Mouse (Mus musculus): ENCODE measurements at regions not wholly inside any gene's neighbourhood (a gene's known extent, or its start where the extent isn't known, plus 50 kb on each side); places are given as distances from the start of the nearest gene placed in this dataset.

GRCm38 (mm10) chr12:9091951-9092350, 62.2 kb downstream of the Ttc32 start:
- Histone ChIP-seq H3K4me1 (ENCODE audit: control insufficient read depth, insufficient read depth, low read length) (no peaks in the 10 kb centered on the region), H3K27me3 (ENCODE audit: control insufficient read depth, insufficient read depth, low read length) (no peaks in the 10 kb centered on the region), H3K4me3 (ENCODE audit: control insufficient read depth, low read depth, low read length) (no peak overlapping the region), H3K27ac (ENCODE audit: control insufficient read depth, insufficient read depth, low read depth, low read length) (no peak overlapping the region), H3K36me3 (ENCODE audit: control insufficient read depth, insufficient read depth, low read length) (no peaks in the 10 kb centered on the region)
- TF ChIP-seq POLR2A (IDR thresholded peaks at IDR 0.05; ENCODE audit: control insufficient read depth, low read depth, low read length) (no peak), CTCF (IDR thresholded peaks at IDR 0.05; ENCODE audit: control insufficient read depth, insufficient read depth, insufficient replicate concordance, low read depth, low read length) (no peak)

DNA sequence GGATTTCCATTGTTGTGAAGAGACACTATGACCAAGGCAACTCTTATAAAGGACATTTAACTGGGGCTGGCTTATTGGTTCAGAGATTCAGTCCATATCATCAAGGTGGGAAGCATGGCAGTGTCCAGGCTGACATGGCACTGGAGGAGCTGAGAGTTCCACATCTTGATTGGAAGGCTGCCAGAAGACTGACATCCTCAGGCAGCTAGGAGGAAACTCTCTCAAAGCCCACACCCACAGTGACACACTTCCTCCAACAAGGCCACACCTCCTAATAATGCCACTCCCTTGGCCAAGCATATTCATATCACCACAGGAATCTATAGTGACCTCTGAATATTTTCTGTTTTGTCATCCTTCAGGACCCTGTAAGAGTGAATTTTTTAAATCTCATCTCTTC, 65.3 kb downstream of the Ttc32 start:
- no peaks in the 10 kb centered on the region for H3K4me1 ChIP-seq (ENCODE audit: control insufficient read depth, insufficient read depth, low read length)
- TF ChIP-seq POLR2A (IDR thresholded peaks at IDR 0.05; ENCODE audit: control insufficient read depth, low read depth, low read length) (no peak), CTCF (IDR thresholded peaks at IDR 0.05; ENCODE audit: control insufficient read depth, insufficient read depth, insufficient replicate concordance, low read depth, low read length) (no peak)
- no peak overlapping the region for H3K27ac ChIP-seq (ENCODE audit: control insufficient read depth, insufficient read depth, low read depth, low read length)
- no peak overlapping the region for H3K4me3 ChIP-seq (ENCODE audit: control insufficient read depth, low read depth, low read length)
- no peaks in the 10 kb centered on the region for H3K27me3 ChIP-seq (ENCODE audit: control insufficient read depth, insufficient read depth, low read length)
- H3K36me3 ChIP-seq (ENCODE audit: control insufficient read depth, insufficient read depth, low read length), result no peaks in the 10 kb centered on the region

DNA sequence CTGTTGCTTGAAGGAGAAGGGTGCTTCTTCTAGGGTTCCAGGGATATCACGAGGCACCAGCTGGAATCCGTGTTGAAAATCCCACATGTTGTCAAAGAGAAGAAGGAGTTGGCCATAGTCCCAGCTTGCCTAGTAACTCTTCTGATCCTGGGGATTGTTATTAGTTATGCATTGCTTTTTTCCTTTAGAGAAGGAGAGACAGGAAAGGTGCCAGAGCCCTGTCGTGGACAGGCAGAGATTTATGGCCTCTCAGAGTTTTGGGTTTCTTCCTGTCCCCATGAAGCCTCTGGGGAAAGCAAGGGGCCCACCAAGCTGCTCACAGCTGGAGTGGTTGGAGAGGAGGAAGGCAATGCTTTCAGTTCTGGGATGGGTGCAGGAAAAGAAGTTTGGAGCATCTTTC, 76.6 kb downstream of the Ttc32 start:
- Histone ChIP-seq H3K27me3 (ENCODE audit: control insufficient read depth, insufficient read depth, low read length) (no peaks in the 10 kb centered on the region), H3K36me3 (ENCODE audit: control insufficient read depth, insufficient read depth, low read length) (no peaks in the 10 kb centered on the region), H3K4me1 (ENCODE audit: control insufficient read depth, insufficient read depth, low read length) (no peaks in the 10 kb centered on the region), H3K27ac (ENCODE audit: control insufficient read depth, insufficient read depth, low read depth, low read length) (no peak overlapping the region), H3K4me3 (ENCODE audit: control insufficient read depth, low read depth, low read length) (no peak overlapping the region)
- TF ChIP-seq POLR2A (IDR thresholded peaks at IDR 0.05; ENCODE audit: control insufficient read depth, low read depth, low read length) (no peak), CTCF (IDR thresholded peaks at IDR 0.05; ENCODE audit: control insufficient read depth, insufficient read depth, insufficient replicate concordance, low read depth, low read length) (no peak)

GRCm38 (mm10) chr12:9109806-9110205, 80.0 kb downstream of the Ttc32 start:
- H3K4me3 ChIP-seq (ENCODE audit: control insufficient read depth, low read depth, low read length), result no peak overlapping the region
- H3K36me3 ChIP-seq (ENCODE audit: control insufficient read depth, insufficient read depth, low read length), result no peaks in the 10 kb centered on the region
- no peaks in the 10 kb centered on the region for H3K27me3 ChIP-seq (ENCODE audit: control insufficient read depth, insufficient read depth, low read length)
- H3K4me1 ChIP-seq (ENCODE audit: control insufficient read depth, insufficient read depth, low read length), result no peaks in the 10 kb centered on the region
- no peak overlapping the region for H3K27ac ChIP-seq (ENCODE audit: control insufficient read depth, insufficient read depth, low read depth, low read length)
- TF ChIP-seq POLR2A (IDR thresholded peaks at IDR 0.05; ENCODE audit: control insufficient read depth, low read depth, low read length), result no peak
- TF ChIP-seq CTCF (IDR thresholded peaks at IDR 0.05; ENCODE audit: control insufficient read depth, insufficient read depth, insufficient replicate concordance, low read depth, low read length), result no peak

DNA sequence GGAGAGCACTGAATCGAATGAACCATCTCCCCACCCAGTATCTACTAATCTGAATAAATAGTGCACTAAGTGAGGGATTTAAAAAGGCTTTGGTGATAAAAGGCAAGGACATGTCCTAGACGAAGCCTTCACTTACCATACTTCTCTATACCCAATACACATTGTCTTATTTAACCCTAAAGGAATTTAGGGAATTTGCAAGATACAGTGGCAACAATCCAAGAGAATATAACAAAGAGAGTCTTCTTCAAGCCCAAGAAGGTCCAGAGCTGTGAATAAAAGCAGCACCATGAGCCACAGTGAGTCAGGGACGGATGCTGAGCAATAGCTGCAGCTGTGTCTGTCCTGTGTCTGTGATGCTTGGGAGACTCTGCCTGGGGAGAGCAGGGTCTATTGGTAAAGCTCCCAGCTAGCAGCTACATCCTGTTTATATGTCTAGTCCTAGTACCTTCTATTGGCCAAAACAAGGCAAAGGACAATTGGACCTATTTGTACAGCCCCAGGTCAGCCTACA, 82.4 kb downstream of the Ttc32 start:
- no peaks in the 10 kb centered on the region for H3K36me3 ChIP-seq (ENCODE audit: control insufficient read depth, insufficient read depth, low read length)
- H3K27ac ChIP-seq (ENCODE audit: control insufficient read depth, insufficient read depth, low read depth, low read length), result no peak overlapping the region
- H3K4me3 ChIP-seq (ENCODE audit: control insufficient read depth, low read depth, low read length), result no peak overlapping the region
- no peaks in the 10 kb centered on the region for H3K27me3 ChIP-seq (ENCODE audit: control insufficient read depth, insufficient read depth, low read length)
- no peaks in the 10 kb centered on the region for H3K4me1 ChIP-seq (ENCODE audit: control insufficient read depth, insufficient read depth, low read length)
- no peak for TF ChIP-seq CTCF (IDR thresholded peaks at IDR 0.05; ENCODE audit: control insufficient read depth, insufficient read depth, insufficient replicate concordance, low read depth, low read length)
- no peak for TF ChIP-seq POLR2A (IDR thresholded peaks at IDR 0.05; ENCODE audit: control insufficient read depth, low read depth, low read length)

GRCm38 (mm10) chr12:9113652-9114051, 83.9 kb downstream of the Ttc32 start:
- H3K36me3 ChIP-seq (ENCODE audit: control insufficient read depth, insufficient read depth, low read length), result no peaks in the 10 kb centered on the region
- H3K27me3 ChIP-seq (ENCODE audit: control insufficient read depth, insufficient read depth, low read length), result no peaks in the 10 kb centered on the region
- H3K27ac ChIP-seq (ENCODE audit: control insufficient read depth, insufficient read depth, low read depth, low read length), result no peak overlapping the region
- no peak overlapping the region for H3K4me3 ChIP-seq (ENCODE audit: control insufficient read depth, low read depth, low read length)
- H3K4me1 ChIP-seq (ENCODE audit: control insufficient read depth, insufficient read depth, low read length), result no peaks in the 10 kb centered on the region
- TF ChIP-seq POLR2A (IDR thresholded peaks at IDR 0.05; ENCODE audit: control insufficient read depth, low read depth, low read length), result no peak
- no peak for TF ChIP-seq CTCF (IDR thresholded peaks at IDR 0.05; ENCODE audit: control insufficient read depth, insufficient read depth, insufficient replicate concordance, low read depth, low read length)

- no peaks in the 10 kb centered on the region for H3K36me3 ChIP-seq (ENCODE audit: control insufficient read depth, insufficient read depth, low read length)
- no peaks in the 10 kb centered on the region for H3K4me1 ChIP-seq (ENCODE audit: control insufficient read depth, insufficient read depth, low read length)
- TF ChIP-seq POLR2A (IDR thresholded peaks at IDR 0.05; ENCODE audit: control insufficient read depth, low read depth, low read length) (no peak), CTCF (IDR thresholded peaks at IDR 0.05; ENCODE audit: control insufficient read depth, insufficient read depth, insufficient replicate concordance, low read depth, low read length) (no peak)
- H3K27me3 ChIP-seq (ENCODE audit: control insufficient read depth, insufficient read depth, low read length), result no peaks in the 10 kb centered on the region
- no peak overlapping the region for H3K27ac ChIP-seq (ENCODE audit: control insufficient read depth, insufficient read depth, low read depth, low read length)
- no peak overlapping the region for H3K4me3 ChIP-seq (ENCODE audit: control insufficient read depth, low read depth, low read length)
Observed at GRCm38 (mm10) chr12:9114061-9114460, 84.3 kb downstream of the Ttc32 start.

DNA sequence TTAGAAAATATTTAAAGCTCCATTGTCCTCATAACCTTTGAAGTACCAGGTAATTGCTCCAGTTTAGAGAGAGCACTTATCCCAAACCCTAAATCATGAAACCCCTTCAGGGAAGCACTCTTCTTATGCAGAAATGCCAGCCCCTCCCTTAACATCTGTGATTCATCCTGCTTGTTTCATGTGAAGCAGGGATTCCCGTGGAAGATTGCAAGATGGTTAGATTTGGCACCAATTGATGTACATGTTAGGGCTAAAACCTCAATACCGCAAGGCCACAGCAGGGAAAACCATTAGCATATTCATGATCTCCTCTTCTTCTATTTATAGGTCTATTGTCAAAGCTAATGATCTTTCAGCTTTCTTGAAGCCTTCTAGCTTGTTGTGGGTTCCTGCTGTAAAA, 88.8 kb downstream of the Ttc32 start:
- Histone ChIP-seq H3K27ac (ENCODE audit: control insufficient read depth, insufficient read depth, low read depth, low read length) (no peak overlapping the region), H3K4me1 (ENCODE audit: control insufficient read depth, insufficient read depth, low read length) (no peaks in the 10 kb centered on the region), H3K27me3 (ENCODE audit: control insufficient read depth, insufficient read depth, low read length) (no peaks in the 10 kb centered on the region), H3K36me3 (ENCODE audit: control insufficient read depth, insufficient read depth, low read length) (no peaks in the 10 kb centered on the region), H3K4me3 (ENCODE audit: control insufficient read depth, low read depth, low read length) (no peak overlapping the region)
- TF ChIP-seq CTCF (IDR thresholded peaks at IDR 0.05; ENCODE audit: control insufficient read depth, insufficient read depth, insufficient replicate concordance, low read depth, low read length), result no peak
- TF ChIP-seq POLR2A (IDR thresholded peaks at IDR 0.05; ENCODE audit: control insufficient read depth, low read depth, low read length), result no peak
